14 mouse cellular contexts compared by ENCODE assay signal in the genomic region with DNA sequence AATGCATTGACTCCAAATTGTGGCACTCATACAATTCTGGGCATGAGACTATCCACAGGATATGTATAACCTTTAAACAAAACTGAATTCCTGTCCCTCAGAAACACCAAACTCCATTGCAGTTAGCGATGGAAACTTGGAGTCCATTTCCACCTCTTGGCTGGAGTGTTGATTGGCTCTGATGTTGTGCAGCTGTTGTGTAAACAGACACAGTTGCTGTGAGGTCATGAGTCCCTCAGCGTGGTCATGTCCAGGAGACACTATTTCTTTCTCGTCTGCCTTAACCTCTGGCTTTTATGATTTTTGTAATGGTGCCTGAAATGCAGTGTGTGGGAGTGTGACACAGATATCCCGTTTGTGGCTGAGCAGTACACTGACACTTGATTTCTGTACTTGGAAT.
DNase-seq lines count a peak whose midpoint lies in the region; ATAC-seq and TF ChIP-seq lines count a peak whose summit lies in the region.
"Had no signal": no experiment of that assay in that cellular context is flagged by ENCODE, and none has a peak within 500 bp of the region (broad histone marks: within the 10 kb centered on the region; RNA-seq: fewer than 3 reads in every experiment).

No protein-coding gene starts in this region.

- no peak overlapping the region for H3K4me2 ChIP-seq in forebrain, embryonic 11.5 days (ENCODE audit: low read depth, low read length, severe bottlenecking)
- H3K4me2 ChIP-seq: embryonic facial prominence, embryonic 13.5 days; limb, embryonic 15.5 days had no signal

- no peaks in the 10 kb centered on the region for H3K27me3 ChIP-seq in kidney, adult 2 months (replicated peaks; ENCODE audit: control insufficient read depth, insufficient read depth, low read length)
- H3K27me3 ChIP-seq in forebrain, embryonic 11.5 days (ENCODE audit: control insufficient read depth, insufficient read depth, low read length): no peaks in the 10 kb centered on the region
- H3K27me3 ChIP-seq: embryonic facial prominence, embryonic 13.5 days; limb, embryonic 15.5 days had no signal

- H3K9me3 ChIP-seq in forebrain, embryonic 11.5 days (ENCODE audit: control insufficient read depth, low read length): no peaks in the 10 kb centered on the region
- H3K9me3 ChIP-seq: embryonic facial prominence, embryonic 13.5 days; limb, embryonic 15.5 days had no signal

- intact Hi-C loops in gastrocnemius, postnatal 14 days (cut with DNase I; ENCODE audit: low total_unique reads): no loop called here

- ATAC-seq in forebrain, embryonic 11.5 days (replicated peaks; ENCODE audit: low FRiP score): no peak
- ATAC-seq: forebrain, embryonic 14.5 days had no signal

- no peak for TF ChIP-seq CTCF in kidney, adult 2 months (conservative IDR thresholded peaks at IDR 0.05; ENCODE audit: insufficient read depth, insufficient read length, low read depth, low read length)

- WGBS in kidney, adult 2 months: 46% methylated on average over 4 of the region's 4 CpGs
- WGBS in forebrain, embryonic 11.5 days: 87% methylated on average over 4 of the region's 4 CpGs

- no peak overlapping the region for H3K9ac ChIP-seq in forebrain, embryonic 11.5 days (ENCODE audit: low read length)
- H3K9ac ChIP-seq: embryonic facial prominence, embryonic 13.5 days; limb, embryonic 15.5 days had no signal

- H3K27ac ChIP-seq in kidney, adult 2 months (ENCODE audit: insufficient read depth, low read depth, low read length): no peak overlapping the region
- no peak overlapping the region for H3K27ac ChIP-seq in forebrain, embryonic 11.5 days (ENCODE audit: low read depth, low read length)
- H3K27ac ChIP-seq: embryonic facial prominence, embryonic 13.5 days; limb, embryonic 15.5 days had no signal

- H3K36me3 ChIP-seq in kidney, adult 2 months (ENCODE audit: control insufficient read depth, insufficient read depth, low read length): no peaks in the 10 kb centered on the region
- H3K36me3 ChIP-seq in forebrain, embryonic 11.5 days (ENCODE audit: control insufficient read depth, insufficient read depth, low read length): no peaks in the 10 kb centered on the region
- H3K36me3 ChIP-seq: embryonic facial prominence, embryonic 13.5 days; limb, embryonic 15.5 days had no signal

- peak; percentile 14 for DNase-seq in kidney, adult 2 months
- DNase-seq in kidney, adult 18-20 months: no peak
- peak; percentile 51 for DNase-seq in gastrocnemius, postnatal 14 days
- DNase-seq in heart, postnatal 4 days: peak; percentile 51
- DNase-seq in lung, postnatal 14 days: peak; percentile 28
- DNase-seq in retina, embryonic 14.5 days (ENCODE audit: low spot score): no peak
- DNase-seq in layer of hippocampus, postnatal 10 days (ENCODE audit: low spot score in 2 of 2): no peak
- DNase-seq in forebrain, embryonic 11.5 days (ENCODE audit: low spot score): no peak
- DNase-seq: cerebellum, postnatal 10 days; layer of hippocampus, postnatal 36 days; thymus, adult 18-20 months had no signal

- no peaks in the 10 kb centered on the region for H3K4me1 ChIP-seq in kidney, adult 2 months (ENCODE audit: control insufficient read depth, insufficient read depth, low read length)
- no peaks in the 10 kb centered on the region for H3K4me1 ChIP-seq in forebrain, embryonic 11.5 days (replicated peaks; ENCODE audit: control insufficient read depth, insufficient read depth, low read length)
- H3K4me1 ChIP-seq: embryonic facial prominence, embryonic 13.5 days; limb, embryonic 15.5 days had no signal

- no peak overlapping the region for H3K4me3 ChIP-seq in kidney, adult 2 months (ENCODE audit: insufficient read depth, low read depth, low read length)
- no peak overlapping the region for H3K4me3 ChIP-seq in forebrain, embryonic 11.5 days (ENCODE audit: low read depth, low read length)
- H3K4me3 ChIP-seq: embryonic facial prominence, embryonic 13.5 days; limb, embryonic 15.5 days had no signal

- TF ChIP-seq POLR2A in kidney, adult 2 months (IDR thresholded peaks at IDR 0.05; ENCODE audit: low read depth, low read length): no peak

Comparison
In these comparisons a context has a peak if more than half of its experiments do, and no peak if none do; other contexts are left out.
1. DNase-seq: peak in kidney, adult 2 months (single experiment), gastrocnemius, postnatal 14 days (single experiment), heart, postnatal 4 days (single experiment) and lung, postnatal 14 days (single experiment); none in kidney, adult 18-20 months (single experiment), retina, embryonic 14.5 days (single experiment), layer of hippocampus, postnatal 10 days (0 of 2) and forebrain, embryonic 11.5 days (single experiment).